Mouse (Mus musculus) midbrain, embryonic 10.5 days (tissue): ENCODE results near the gene Sh3d19. TPM values are rescaled to one million over a fixed set of nuclear protein-coding genes. Genes with fewer than 3 reads are reported as not detected.
"Not testable (repeated sequence)": the region's sequence is repeated elsewhere in the genome, so short reads cannot be mapped to it uniquely, and the experiment has no call there.

Experiments used
- DNase-seq: peaks from one replicate; pipeline ENCODE4 v3.0.0-alpha.2; 2017; ENCODE audit warnings: low spot score
- H3K27ac ChIP-seq: fragments of 300-500 bp; sonication (generic); replicated peaks from 2 replicates; pipeline ENCODE4 v1.5.1; 2016; ENCODE audit warnings: mild to moderate bottlenecking
- H3K27me3 ChIP-seq: fragments of 300-500 bp; sonication (generic); 2 replicates; pipeline ENCODE4 v1.6.1; 2016; ENCODE audit warnings: low read depth, mild to moderate bottlenecking; ENCODE audit not compliant: poor library complexity, severe bottlenecking
- H3K36me3 ChIP-seq: fragments of 300-500 bp; sonication (generic); 2 replicates; pipeline ENCODE4 v1.6.1; 2016; ENCODE audit warnings: mild to moderate bottlenecking, moderate library complexity
- H3K4me1 ChIP-seq: fragments of 300-500 bp; sonication (generic); 2 replicates; pipeline ENCODE4 v1.6.1; 2016
- H3K4me3 ChIP-seq: fragments of 300-500 bp; sonication (generic); 2 replicates; pipeline ENCODE4 v1.5.1; 2016; ENCODE audit warnings: mild to moderate bottlenecking, moderate library complexity
- H3K9me3 ChIP-seq: fragments of 300-500 bp; sonication (generic); replicated peaks from 2 replicates; pipeline ENCODE4 v1.6.1; 2016; ENCODE audit warnings: mild to moderate bottlenecking
- WGBS: fragments of 180-500 bp; shearing (Covaris S2); methylation state at CpG from one replicate; pipeline ENCODE4 v1.1.7; 2016; 5-methylcytosine and 5-hydroxymethylcytosine counted together
- polyA plus RNA-seq: library from polyadenylated mRNA; unstranded; fragments of >200 nt; fragmentation: Nextera tagmentation; extraction: Ambion mirVana; gene quantifications from 2 replicates; pipeline ENCODE4 v1.2.1, GENCODE M21; 2016

The Sh3d19 gene
- polyA plus RNA-seq, 1 experiment from 2014 or later: 6.8 TPM

DNA sequence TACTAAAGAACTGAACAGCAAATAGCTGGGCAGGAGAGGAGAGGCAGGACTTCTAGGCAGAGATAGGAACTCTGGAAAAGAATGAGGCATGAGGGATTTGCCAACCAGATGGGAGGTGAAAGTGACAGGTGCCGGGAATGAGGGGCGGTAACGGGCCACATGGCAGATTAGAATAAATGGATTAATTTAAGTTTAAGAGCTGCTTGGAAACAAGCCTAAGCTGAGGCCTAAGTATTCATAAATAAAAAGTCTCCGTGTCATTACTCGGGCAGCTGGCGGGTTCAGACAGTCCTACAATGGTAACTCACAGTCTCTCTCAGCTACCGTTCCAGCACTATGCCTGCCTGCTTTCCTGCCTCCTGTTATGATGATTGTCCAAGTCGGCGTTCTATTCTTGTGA is 15.6 kb upstream of the Sh3d19 start:
- 94% methylated on average over 9 of the region's 9 CpGs for WGBS
- Histone ChIP-seq H3K4me1 (no peaks in the 10 kb centered on the region), H3K36me3 (no peaks in the 10 kb centered on the region), H3K27ac (no peak overlapping the region), H3K9me3 (no peaks in the 10 kb centered on the region), H3K27me3 (no peaks in the 10 kb centered on the region), H3K4me3 (no peak overlapping the region)
- no peak for DNase-seq

DNA sequence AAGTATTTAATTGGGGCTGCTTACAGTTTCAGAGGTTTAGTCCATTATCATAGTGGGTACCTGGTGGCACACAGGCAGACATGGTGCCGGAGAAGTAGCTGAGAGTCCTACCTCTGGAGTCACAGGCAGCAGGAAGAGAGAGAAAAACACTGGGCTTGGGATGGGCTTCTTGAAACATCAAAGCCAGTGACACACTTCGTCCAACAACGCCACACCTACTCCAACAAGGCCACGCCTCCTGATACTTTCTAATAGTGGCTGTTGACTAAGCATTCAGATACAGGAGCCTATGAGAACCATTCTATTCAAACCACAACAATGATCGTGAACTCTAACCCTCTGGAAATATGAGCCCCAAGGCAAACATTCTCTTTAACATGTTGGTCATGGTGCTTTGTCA is 15.2 kb upstream of the Sh3d19 start:
- Histone ChIP-seq H3K36me3 (no peaks in the 10 kb centered on the region), H3K27me3 (no peaks in the 10 kb centered on the region), H3K4me3 (no peak overlapping the region), H3K4me1 (no peaks in the 10 kb centered on the region), H3K9me3 (no peaks in the 10 kb centered on the region), H3K27ac (no peak overlapping the region)
- no peak for DNase-seq
- WGBS: 86% methylated on average over 5 of the region's 5 CpGs

DNA sequence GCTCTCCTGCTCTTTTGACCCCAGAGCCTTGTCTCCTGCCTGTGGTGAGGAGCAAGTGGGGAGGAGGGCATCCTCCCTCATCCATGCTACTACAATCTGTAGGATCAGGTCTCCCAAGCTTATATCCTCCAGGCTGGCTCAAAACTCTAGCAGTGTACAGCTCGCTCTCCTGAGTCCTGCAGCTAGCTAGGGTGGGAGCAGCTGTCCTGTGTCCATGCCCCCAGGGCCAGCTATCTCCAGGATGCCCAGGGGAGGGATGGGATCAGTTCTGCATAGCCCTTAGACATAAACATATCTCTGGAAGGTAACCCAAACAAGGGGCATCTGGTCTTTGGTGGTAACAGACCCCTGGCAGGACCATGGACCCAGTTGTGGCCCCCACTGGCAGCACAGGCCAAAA is 11.2 kb upstream of the Sh3d19 start:
- H3K9me3 ChIP-seq: peaks cover 9% of the 10 kb centered on the region
- H3K4me1 ChIP-seq: no peaks in the 10 kb centered on the region
- no peaks in the 10 kb centered on the region for H3K27me3 ChIP-seq
- no peaks in the 10 kb centered on the region for H3K36me3 ChIP-seq
- no peak overlapping the region for H3K4me3 ChIP-seq
- WGBS: 80% methylated on average over 1 of the region's 1 CpGs
- no peak for DNase-seq
- H3K27ac ChIP-seq: no peak overlapping the region

DNA sequence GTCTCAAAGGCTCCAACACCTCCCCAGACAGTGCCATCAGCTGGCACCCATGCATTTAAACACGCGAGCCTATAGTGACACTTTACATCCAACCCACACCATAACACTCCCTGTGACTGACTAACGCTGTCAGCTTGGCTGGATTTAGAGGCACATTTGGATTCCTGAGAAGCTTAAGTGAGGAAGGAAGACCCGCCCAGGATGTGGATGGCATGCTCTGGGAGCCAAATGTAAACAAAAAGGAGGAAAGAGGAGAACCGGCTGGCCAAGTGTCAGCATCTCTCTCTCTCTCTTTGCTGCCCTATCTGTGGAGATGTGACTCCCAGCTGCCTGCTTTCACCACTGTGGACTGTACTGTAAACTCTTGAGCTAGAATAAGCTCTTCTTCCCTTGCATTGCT is 9.8 kb upstream of the Sh3d19 start:
- WGBS: 46% methylated on average over 5 of the region's 5 CpGs
- no peaks in the 10 kb centered on the region for H3K4me1 ChIP-seq
- H3K27me3 ChIP-seq: no peaks in the 10 kb centered on the region
- DNase-seq: no peak
- no peak overlapping the region for H3K4me3 ChIP-seq
- no peak overlapping the region for H3K27ac ChIP-seq
- no peaks in the 10 kb centered on the region for H3K36me3 ChIP-seq
- H3K9me3 ChIP-seq: peaks cover 9% of the 10 kb centered on the region

DNA sequence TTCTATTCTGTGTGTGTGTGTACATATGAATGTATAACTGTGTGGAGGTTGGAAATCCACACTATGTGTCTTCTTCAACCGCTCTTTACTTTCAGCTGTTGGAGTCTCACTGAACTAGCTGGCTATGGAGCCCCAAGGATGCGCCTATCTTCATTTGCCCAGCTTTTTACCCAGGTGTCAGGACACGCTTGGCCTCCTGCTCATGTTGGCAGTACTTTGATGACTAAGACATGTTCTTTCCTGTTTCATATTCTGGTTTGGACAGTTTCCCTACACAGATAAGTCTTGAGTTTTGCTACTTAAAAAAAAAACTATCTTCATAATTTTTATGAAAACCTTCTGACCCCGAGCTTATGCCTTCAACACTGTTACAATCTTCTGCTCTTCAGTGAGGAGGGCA is 5.4 kb upstream of the Sh3d19 start:
- no peaks in the 10 kb centered on the region for H3K36me3 ChIP-seq
- DNase-seq: no peak
- H3K27ac ChIP-seq: no peak overlapping the region
- H3K27me3 ChIP-seq: no peaks in the 10 kb centered on the region; the same call in 1 of the 2 replicates
- no peak overlapping the region for H3K4me3 ChIP-seq
- WGBS: 86% methylated on average over 4 of the region's 4 CpGs
- H3K9me3 ChIP-seq: peaks cover 9% of the 10 kb centered on the region
- peaks cover under 1% of the 10 kb centered on the region for H3K4me1 ChIP-seq

DNA sequence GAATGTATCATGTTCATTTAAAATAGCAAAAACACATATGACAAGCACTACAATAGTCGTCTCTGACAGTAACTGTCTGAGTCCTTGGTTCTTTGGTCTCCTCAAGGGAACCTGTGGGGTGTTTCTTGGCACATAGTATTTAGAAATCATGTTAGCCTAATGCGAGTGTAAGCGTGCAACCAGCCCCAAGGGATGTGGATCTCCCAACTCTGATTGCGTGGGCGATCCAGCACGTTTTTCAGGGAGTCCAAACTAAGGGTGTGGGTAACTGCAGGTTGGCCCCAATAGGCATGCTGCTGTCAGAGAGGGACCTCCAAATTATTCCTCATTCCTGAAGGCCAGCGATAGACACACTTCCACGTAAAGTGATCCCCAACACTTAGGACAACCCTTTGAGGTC is 1.9 kb upstream of the Sh3d19 start:
- Histone ChIP-seq H3K4me1 (peaks cover 24% of the 10 kb centered on the region), H3K27me3 (peaks cover 14% of the 10 kb centered on the region), H3K9me3 (no peaks in the 10 kb centered on the region), H3K36me3 (no peaks in the 10 kb centered on the region), H3K27ac (no peak overlapping the region), H3K4me3 (no peak overlapping the region)
- 90% methylated on average over 8 of the region's 8 CpGs for WGBS
- no peak for DNase-seq

DNA sequence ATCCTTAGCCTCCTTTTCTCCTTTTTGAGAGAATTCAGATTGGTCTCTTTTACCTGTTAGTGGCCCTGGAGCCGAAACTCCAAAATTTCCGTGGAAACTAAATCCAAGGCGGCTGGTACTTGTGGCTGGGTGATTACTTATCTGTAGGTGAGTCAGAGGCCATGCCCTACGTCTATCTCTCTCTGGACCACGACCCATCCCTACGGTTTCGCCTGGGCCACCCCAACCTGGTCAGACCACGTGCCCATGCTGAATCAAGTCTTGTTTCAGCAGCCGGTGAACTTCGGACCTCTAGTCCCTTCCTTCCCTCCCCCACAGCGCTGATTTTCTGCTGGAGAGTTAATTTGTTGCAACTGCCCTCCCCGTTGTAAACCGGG is 678 bp downstream of the Sh3d19 start:
- Histone ChIP-seq H3K27me3 (peaks cover 14% of the 10 kb centered on the region), H3K4me3 (peak overlapping the region; percentile 85), H3K9me3 (no peaks in the 10 kb centered on the region), H3K4me1 (peaks cover 24% of the 10 kb centered on the region), H3K36me3 (no peaks in the 10 kb centered on the region), H3K27ac (peak overlapping the region; percentile 92)
- 2% methylated on average over 13 of the region's 13 CpGs for WGBS
- no peak for DNase-seq

DNA sequence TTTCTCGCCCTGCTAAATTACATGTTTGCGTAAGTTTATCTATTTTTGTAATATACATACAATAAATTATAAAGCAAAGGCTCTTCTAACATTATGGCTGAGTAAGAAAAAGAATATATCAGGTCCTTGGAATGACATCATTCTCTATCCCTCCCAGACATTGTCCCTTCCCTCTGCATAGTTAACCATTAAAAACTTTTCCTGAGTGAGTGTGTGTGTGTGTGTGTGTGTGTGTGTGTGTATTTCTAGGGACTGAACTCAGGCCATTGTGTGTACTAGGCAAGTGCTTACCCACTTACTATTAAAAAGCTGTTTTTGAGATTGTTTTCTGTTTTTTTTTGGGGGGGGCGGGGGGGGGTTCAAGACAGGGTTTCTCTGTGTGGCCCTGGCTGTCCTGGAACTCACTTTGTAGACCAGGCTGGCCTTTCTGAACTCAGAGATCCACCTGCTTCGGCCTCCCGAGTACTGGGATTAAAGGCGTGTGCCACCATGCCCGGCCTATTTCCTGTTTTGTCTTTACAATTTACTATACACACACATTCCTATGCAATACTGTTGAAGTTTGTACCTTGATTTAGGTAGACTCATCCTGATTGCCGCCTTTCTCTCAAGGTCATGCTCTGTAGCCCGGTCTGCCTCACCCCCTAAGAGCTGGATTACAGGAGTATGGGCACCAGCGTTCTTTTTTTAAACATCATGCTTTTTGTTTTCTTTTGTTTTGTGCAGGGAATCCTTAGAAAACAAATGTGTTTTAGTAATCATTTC is 2.6 kb downstream of the Sh3d19 start:
- no peak overlapping the region for H3K4me3 ChIP-seq
- peaks cover 14% of the 10 kb centered on the region for H3K27me3 ChIP-seq
- peaks cover 24% of the 10 kb centered on the region for H3K4me1 ChIP-seq
- WGBS: 91% methylated on average over 10 of the region's 10 CpGs
- no peak for DNase-seq
- H3K9me3 ChIP-seq: no peaks in the 10 kb centered on the region
- no peak overlapping the region for H3K27ac ChIP-seq
- H3K36me3 ChIP-seq: no peaks in the 10 kb centered on the region

DNA sequence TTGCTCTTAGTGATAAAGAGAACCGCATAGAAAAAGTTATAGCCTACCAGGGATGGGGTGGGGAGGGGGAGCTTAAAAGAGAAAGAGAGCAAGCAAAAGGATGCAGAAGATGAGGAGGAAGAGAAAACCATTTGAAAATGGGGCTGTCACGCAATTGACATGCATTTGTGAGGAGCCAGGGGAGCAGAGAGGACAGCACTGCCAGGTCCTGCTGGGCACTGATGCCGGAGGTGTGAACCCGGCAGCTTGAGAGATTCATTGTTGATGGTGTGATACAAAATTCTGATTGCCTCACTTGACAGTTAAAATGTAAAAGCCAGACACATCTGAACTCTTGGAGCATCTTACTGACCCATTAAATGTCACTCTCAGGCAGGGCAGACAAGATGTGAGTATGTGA is 3.5 kb downstream of the Sh3d19 start:
- Histone ChIP-seq H3K27ac (no peak overlapping the region), H3K4me1 (peaks cover 24% of the 10 kb centered on the region), H3K4me3 (no peak overlapping the region), H3K27me3 (peaks cover 14% of the 10 kb centered on the region), H3K36me3 (no peaks in the 10 kb centered on the region), H3K9me3 (no peaks in the 10 kb centered on the region)
- WGBS: 84% methylated on average over 4 of the region's 4 CpGs
- DNase-seq: no peak

DNA sequence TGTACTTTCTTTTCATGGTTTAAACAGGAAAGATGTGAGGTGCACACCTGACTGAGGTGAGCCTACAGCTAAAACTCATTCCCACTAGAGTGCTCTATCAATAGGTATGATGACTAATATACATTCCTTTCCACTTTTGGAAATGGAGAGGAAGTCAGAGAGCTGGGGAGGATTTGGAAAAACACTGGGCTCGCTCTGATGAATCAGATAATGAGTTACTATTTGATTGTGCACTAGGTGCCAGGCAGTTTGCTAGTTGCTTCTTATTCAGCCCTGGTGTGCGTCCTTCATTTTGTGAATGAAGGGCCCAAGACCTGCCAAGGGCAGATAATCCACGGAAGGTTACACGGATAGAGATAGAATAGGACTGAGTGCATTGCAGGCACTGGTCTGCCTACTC is 9.1 kb downstream of the Sh3d19 start:
- Histone ChIP-seq H3K4me1 (no peaks in the 10 kb centered on the region), H3K36me3 (no peaks in the 10 kb centered on the region), H3K27me3 (no peaks in the 10 kb centered on the region), H3K27ac (no peak overlapping the region), H3K4me3 (no peak overlapping the region), H3K9me3 (no peaks in the 10 kb centered on the region)
- WGBS: 91% methylated on average over 4 of the region's 4 CpGs
- DNase-seq: no peak

DNA sequence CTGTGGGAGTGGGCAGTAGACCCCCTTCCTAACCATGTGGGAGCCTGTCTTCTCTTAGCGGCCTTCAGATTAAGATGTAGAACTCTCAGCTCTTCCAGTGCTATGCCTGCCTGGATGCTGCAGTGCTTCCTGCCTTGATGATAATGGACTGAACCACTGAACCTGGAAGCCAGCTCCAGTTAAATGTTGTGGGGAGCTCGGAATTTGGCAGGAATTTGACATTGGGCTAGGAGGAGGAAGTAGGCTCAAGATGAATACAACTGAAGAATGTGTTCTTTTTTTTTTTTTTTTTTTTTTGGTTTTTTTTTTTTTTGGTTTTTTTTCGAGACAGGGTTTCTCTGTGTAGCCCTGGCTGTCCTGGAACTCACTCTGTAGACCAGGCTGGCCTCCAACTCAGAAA is 10.9 kb downstream of the Sh3d19 start:
- WGBS: 81% methylated on average over 3 of the region's 3 CpGs
- not testable (repeated sequence) for H3K27ac ChIP-seq, DNase-seq, H3K9me3 ChIP-seq, H3K36me3 ChIP-seq, H3K4me3 ChIP-seq, H3K4me1 ChIP-seq, H3K27me3 ChIP-seq

DNA sequence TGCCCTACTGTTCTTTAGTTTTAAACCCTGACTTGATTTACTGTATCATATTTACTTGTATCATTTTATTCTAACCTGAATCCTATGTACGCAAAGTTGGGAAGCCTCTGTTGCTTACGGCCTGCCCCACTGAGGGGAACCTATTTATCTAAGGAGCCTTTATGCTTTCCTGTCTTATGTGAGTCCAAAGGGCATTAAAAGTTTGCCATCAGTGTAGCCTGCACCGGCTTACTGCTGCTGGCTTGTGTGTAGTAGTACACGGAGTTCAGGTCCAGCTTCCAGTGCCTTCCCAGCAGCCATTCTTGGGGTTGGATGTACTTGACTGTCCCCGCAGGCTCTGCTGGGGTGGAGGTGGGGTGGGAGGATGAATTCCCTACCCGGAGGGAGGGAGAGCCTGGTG is 13.6 kb downstream of the Sh3d19 start:
- Histone ChIP-seq H3K4me1 (no peaks in the 10 kb centered on the region), H3K36me3 (no peaks in the 10 kb centered on the region), H3K27me3 (no peaks in the 10 kb centered on the region), H3K4me3 (no peak overlapping the region), H3K27ac (no peak overlapping the region), H3K9me3 (no peaks in the 10 kb centered on the region)
- DNase-seq: no peak
- WGBS: 92% methylated on average over 6 of the region's 6 CpGs

DNA sequence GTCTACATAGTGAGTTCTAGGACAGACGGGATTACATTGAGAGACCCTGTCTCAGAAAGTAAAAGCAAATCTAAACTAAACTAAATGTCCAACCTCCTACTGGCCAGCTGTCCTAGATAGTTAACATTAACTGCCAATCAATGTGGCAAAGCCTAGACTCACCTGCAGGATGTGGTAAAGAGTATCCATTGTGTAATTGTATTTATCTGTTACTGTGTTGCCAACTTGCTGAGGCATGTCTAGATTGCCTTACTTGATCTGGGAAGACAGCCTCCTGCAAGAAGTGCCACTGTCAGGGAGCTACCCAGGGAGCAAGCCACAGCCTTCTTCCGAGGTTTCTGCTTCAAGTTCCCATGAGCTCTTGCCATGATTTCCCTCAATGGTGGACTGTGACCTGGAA is 16.3 kb downstream of the Sh3d19 start:
- no peaks in the 10 kb centered on the region for H3K36me3 ChIP-seq
- no peaks in the 10 kb centered on the region for H3K9me3 ChIP-seq
- no peaks in the 10 kb centered on the region; the same call in 1 of the 2 replicates for H3K4me1 ChIP-seq
- no peak overlapping the region for H3K4me3 ChIP-seq
- WGBS: 90% methylated on average over 2 of the region's 2 CpGs
- DNase-seq: no peak
- H3K27ac ChIP-seq: no peak overlapping the region
- H3K27me3 ChIP-seq: no peaks in the 10 kb centered on the region
